Mouse (Mus musculus) kidney, embryonic 14.5 days (tissue): Measurements from ENCODE around the gene Trim71. TPM values are rescaled to one million over a fixed set of nuclear protein-coding genes. Genes with fewer than 3 reads are reported as not detected.

Source experiments
- ATAC-seq: fragments of 200-750 bp; cut with Nextera tagmentation; 2 replicates; pipeline ENCODE4 v1.8.0; 2017; ENCODE audit warnings: moderate number of reproducible peaks, mild to moderate bottlenecking, moderate TSS enrichment, moderate library complexity; ENCODE audit not compliant: low FRiP score, low TSS enrichment
- H3K27ac ChIP-seq: fragments of 300-500 bp; sonication (generic); 2 replicates; pipeline ENCODE4 v1.5.1; 2014; ENCODE audit warnings: low read depth, mild to moderate bottlenecking, low read length, moderate library complexity, mixed read lengths
- H3K27me3 ChIP-seq: fragments of 300-500 bp; sonication (generic); 2 replicates; pipeline ENCODE4 v1.6.1; 2014; ENCODE audit warnings: mild to moderate bottlenecking, low read length; ENCODE audit not compliant: control insufficient read depth, insufficient read depth
- H3K36me3 ChIP-seq: fragments of 300-500 bp; sonication (generic); 2 replicates; pipeline ENCODE4 v1.6.1; 2014; ENCODE audit warnings: low read length, mixed read lengths; ENCODE audit not compliant: control insufficient read depth, insufficient read depth
- H3K4me1 ChIP-seq: fragments of 300-500 bp; sonication (generic); 2 replicates; pipeline ENCODE4 v1.6.1; 2014; ENCODE audit warnings: low read length, mixed read lengths; ENCODE audit not compliant: control insufficient read depth, insufficient read depth
- H3K4me2 ChIP-seq: fragments of 300-500 bp; sonication (generic); replicated peaks from 2 replicates; pipeline ENCODE4 v1.6.1; 2014; ENCODE audit warnings: low read depth, mild to moderate bottlenecking, low read length
- H3K4me3 ChIP-seq: fragments of 300-500 bp; sonication (generic); 2 replicates; pipeline ENCODE4 v1.5.1; 2014; ENCODE audit warnings: mild to moderate bottlenecking, low read length
- H3K9ac ChIP-seq: fragments of 300-500 bp; sonication (generic); 2 replicates; pipeline ENCODE4 v1.6.1; 2014; ENCODE audit warnings: low read depth, mild to moderate bottlenecking, low read length, moderate library complexity
- H3K9me3 ChIP-seq: fragments of 300-500 bp; sonication (generic); 2 replicates; pipeline ENCODE4 v1.6.1; 2016; ENCODE audit warnings: low read length; ENCODE audit not compliant: control insufficient read depth
- WGBS: fragments of 180-500 bp; shearing (Covaris S2); extraction: QIAGEN DNeasy Blood & Tissue Kit; methylation state at CpG from one replicate; pipeline ENCODE4 v1.1.7; 2014; 5-methylcytosine and 5-hydroxymethylcytosine counted together
- polyA plus RNA-seq: library from polyadenylated mRNA; unstranded; fragments of >200 nt; fragmentation: Nextera tagmentation; extraction: Ambion mirVana; gene quantifications from 2 replicates; pipeline ENCODE4 v1.2.1, GENCODE M21; 2014

The Trim71 gene
- polyA plus RNA-seq, 1 experiment from 2014 or later, result 1.1 TPM

GRCm38 (mm10) chr9:114549117-114549516, 15.1 kb downstream of the Trim71 start:
- H3K27me3 ChIP-seq, result no peaks in the 10 kb centered on the region
- no peak overlapping the region for H3K4me3 ChIP-seq
- no peak overlapping the region for H3K27ac ChIP-seq
- peaks cover 47% of the 10 kb centered on the region for H3K4me1 ChIP-seq
- no peak overlapping the region for H3K9ac ChIP-seq
- 36% methylated on average over 5 of the region's 5 CpGs for WGBS
- H3K36me3 ChIP-seq, result no peaks in the 10 kb centered on the region
- no peak overlapping the region for H3K4me2 ChIP-seq
- no peak for ATAC-seq
- no peaks in the 10 kb centered on the region for H3K9me3 ChIP-seq

GRCm38 (mm10) chr9:114548496-114548895, 15.7 kb downstream of the Trim71 start:
- Histone ChIP-seq H3K9me3 (no peaks in the 10 kb centered on the region), H3K4me2 (no peak overlapping the region), H3K4me3 (no peak overlapping the region), H3K4me1 (peaks cover 49% of the 10 kb centered on the region), H3K27me3 (no peaks in the 10 kb centered on the region), H3K36me3 (no peaks in the 10 kb centered on the region), H3K9ac (no peak overlapping the region; the same call in 1 of the 2 replicates), H3K27ac (peak overlapping the region; percentile 79)
- WGBS, result 29% methylated on average over 4 of the region's 4 CpGs
- no peak for ATAC-seq

- WGBS, result 49% methylated on average over 6 of the region's 6 CpGs
- Histone ChIP-seq H3K36me3 (no peaks in the 10 kb centered on the region), H3K4me3 (no peak overlapping the region), H3K4me2 (no peak overlapping the region), H3K9me3 (no peaks in the 10 kb centered on the region), H3K27me3 (no peaks in the 10 kb centered on the region), H3K27ac (peak overlapping the region; percentile 79), H3K9ac (no peak overlapping the region), H3K4me1 (peaks cover 49% of the 10 kb centered on the region)
- ATAC-seq, result peak; percentile 41; the same call in 1 of the 2 replicates
Measured at GRCm38 (mm10) chr9:114547643-114548077, 16.5 kb downstream of the Trim71 start.

- ATAC-seq, result no peak
- WGBS, result 52% methylated on average over 12 of the region's 12 CpGs
Measured at GRCm38 (mm10) chr9:114546765-114547164, 17.4 kb downstream of the Trim71 start.

GRCm38 (mm10) chr9:114544754-114545393, 19.3 kb downstream of the Trim71 start:
- H3K9ac ChIP-seq, result no peak overlapping the region; the same call in 1 of the 2 replicates
- ATAC-seq, result no peak
- H3K4me3 ChIP-seq, result no peak overlapping the region
- H3K4me1 ChIP-seq, result peaks cover 52% of the 10 kb centered on the region
- H3K27me3 ChIP-seq, result no peaks in the 10 kb centered on the region
- H3K4me2 ChIP-seq, result peak overlapping the region; percentile 31; the same call in 1 of the 2 replicates
- H3K27ac ChIP-seq, result peak overlapping the region; percentile 62; the same call in 1 of the 2 replicates
- 22% methylated on average over 9 of the region's 9 CpGs for WGBS
- H3K36me3 ChIP-seq, result no peaks in the 10 kb centered on the region
- no peaks in the 10 kb centered on the region for H3K9me3 ChIP-seq

More at GRCm38 (mm10) chr9:114546765-114547164, 17.4 kb downstream of the Trim71 start:
- no peaks in the 10 kb centered on the region for H3K27me3 ChIP-seq
- no peak overlapping the region for H3K9ac ChIP-seq
- H3K4me2 ChIP-seq, result no peak overlapping the region
- no peaks in the 10 kb centered on the region for H3K36me3 ChIP-seq
- H3K4me3 ChIP-seq, result no peak overlapping the region
- peaks cover 49% of the 10 kb centered on the region for H3K4me1 ChIP-seq
- peak overlapping the region; percentile 79; the same call in 1 of the 2 replicates for H3K27ac ChIP-seq
- H3K9me3 ChIP-seq, result no peaks in the 10 kb centered on the region

- Histone ChIP-seq H3K27ac (no peak overlapping the region; the same call in 1 of the 2 replicates), H3K9me3 (no peaks in the 10 kb centered on the region), H3K36me3 (no peaks in the 10 kb centered on the region), H3K27me3 (no peaks in the 10 kb centered on the region), H3K4me2 (peak overlapping the region; percentile 31; the same call in 1 of the 2 replicates), H3K9ac (no peak overlapping the region; the same call in 1 of the 2 replicates), H3K4me3 (no peak overlapping the region), H3K4me1 (peaks cover 53% of the 10 kb centered on the region)
- WGBS, result 32% methylated on average over 16 of the region's 17 CpGs
- ATAC-seq, result no peak
Measured at GRCm38 (mm10) chr9:114543882-114544753, 20.1 kb downstream of the Trim71 start.

- H3K27me3 ChIP-seq, result no peaks in the 10 kb centered on the region
- ATAC-seq, result no peak
- H3K4me2 ChIP-seq, result no peak overlapping the region
- H3K9me3 ChIP-seq, result no peaks in the 10 kb centered on the region
- H3K36me3 ChIP-seq, result no peaks in the 10 kb centered on the region
- no peak overlapping the region for H3K9ac ChIP-seq
- no peak overlapping the region for H3K4me3 ChIP-seq
- no peak overlapping the region for H3K27ac ChIP-seq
- 56% methylated on average over 1 of the region's 1 CpGs for WGBS
- peaks cover 44% of the 10 kb centered on the region for H3K4me1 ChIP-seq
Measured at GRCm38 (mm10) chr9:114541279-114541741, 22.9 kb downstream of the Trim71 start.

GRCm38 (mm10) chr9:114538996-114539563, 25.1 kb downstream of the Trim71 start:
- no peak overlapping the region for H3K4me2 ChIP-seq
- H3K27me3 ChIP-seq, result no peaks in the 10 kb centered on the region
- peaks cover 33% of the 10 kb centered on the region for H3K4me1 ChIP-seq
- no peaks in the 10 kb centered on the region for H3K9me3 ChIP-seq
- H3K27ac ChIP-seq, result no peak overlapping the region; the same call in 1 of the 2 replicates
- WGBS, result 44% methylated on average over 7 of the region's 7 CpGs
- H3K4me3 ChIP-seq, result no peak overlapping the region
- peak; percentile 51 for ATAC-seq
- no peaks in the 10 kb centered on the region for H3K36me3 ChIP-seq
- no peak overlapping the region for H3K9ac ChIP-seq
